Mouse (Mus musculus) G1E (cell line): ENCODE measurements around the gene Fcrl1.

Experiments used
- CTCF ChIP-seq: IDR thresholded peaks from 2 replicates; pipeline ENCODE4 v1.5.1; 2012; ENCODE audit warnings: low read depth, low read length, inconsistent platforms, mixed read lengths
- GATA1 ChIP-seq: IDR thresholded peaks from 2 replicates; pipeline ENCODE4 v1.6.1; 2012; ENCODE audit warnings: borderline replicate concordance, low read length, inconsistent platforms, mixed read lengths

- TF ChIP-seq GATA1 (no peak), CTCF (no peak)
Measured at GRCm38 (mm10) chr3:87357581-87357980, 18.6 kb upstream of the Fcrl1 start, which contains the start of gene Cd5l.
